Mouse (Mus musculus): Measurements from ENCODE around the gene Msi2.

The Msi2 gene

DNA sequence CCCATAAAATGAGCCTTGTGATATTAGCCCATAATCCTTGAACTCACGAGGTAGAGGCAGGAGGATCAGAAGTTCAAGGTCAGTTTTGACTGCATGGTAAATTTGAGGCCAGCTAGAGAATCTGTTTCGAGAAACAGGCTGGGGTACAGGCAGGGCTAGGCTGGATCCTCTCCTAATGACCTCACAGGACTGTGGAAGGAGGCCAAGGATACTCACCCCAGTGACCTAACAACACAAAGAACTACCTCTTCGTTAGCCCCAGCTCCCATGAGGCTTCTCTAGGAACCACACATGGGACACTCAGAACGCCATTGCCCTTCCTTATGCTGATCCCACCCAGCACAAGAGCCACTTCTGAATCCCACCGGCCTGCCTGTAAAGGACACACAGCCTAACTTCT lies 399.5 kb downstream of the Msi2 start:
- no peak for DNase-seq (ENCODE audit: low spot score in 2 of 2)

DNA sequence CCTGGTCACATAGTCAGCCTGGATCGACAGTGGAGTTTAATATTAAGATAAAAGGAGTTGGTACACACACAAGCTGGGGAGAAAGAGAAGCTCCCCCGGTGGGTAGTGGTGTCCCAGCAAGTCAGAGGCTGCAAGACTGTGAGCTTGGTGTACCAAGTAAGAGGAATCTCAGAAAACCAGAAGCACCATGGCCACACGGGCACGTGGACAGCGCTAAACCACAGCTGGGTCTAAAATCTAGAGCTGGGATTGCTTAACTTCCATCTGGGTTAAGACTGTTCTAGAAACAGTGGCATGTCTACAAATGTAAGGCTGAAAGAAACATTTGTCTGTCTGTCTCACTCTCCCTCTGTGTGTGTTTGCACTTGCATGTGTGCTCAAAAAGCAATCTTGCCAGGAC lies 402.9 kb downstream of the Msi2 start:
- DNase-seq (ENCODE audit: low spot score in 2 of 2), result no peak

DNA sequence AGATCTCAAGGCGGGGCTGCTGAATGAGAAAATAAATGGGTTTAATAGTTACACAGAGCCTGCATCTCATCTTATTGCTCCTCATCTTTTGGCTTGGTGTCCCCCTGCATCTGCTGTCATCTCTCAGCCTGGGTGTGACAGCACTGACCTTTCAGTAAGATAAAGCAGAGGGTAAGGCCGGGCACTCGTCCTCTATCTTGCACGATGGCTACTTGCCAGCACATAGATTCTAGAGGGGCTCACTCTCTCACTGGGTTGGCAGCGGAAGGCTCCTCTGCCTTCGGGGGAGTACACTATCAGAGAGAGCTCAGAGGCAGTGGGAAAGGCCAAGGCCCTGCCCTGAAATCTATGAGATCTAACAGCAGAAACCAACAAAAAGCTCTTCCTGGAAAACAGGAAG lies 403.8 kb downstream of the Msi2 start:
- no peak for DNase-seq (ENCODE audit: low spot score in 2 of 2)

DNA sequence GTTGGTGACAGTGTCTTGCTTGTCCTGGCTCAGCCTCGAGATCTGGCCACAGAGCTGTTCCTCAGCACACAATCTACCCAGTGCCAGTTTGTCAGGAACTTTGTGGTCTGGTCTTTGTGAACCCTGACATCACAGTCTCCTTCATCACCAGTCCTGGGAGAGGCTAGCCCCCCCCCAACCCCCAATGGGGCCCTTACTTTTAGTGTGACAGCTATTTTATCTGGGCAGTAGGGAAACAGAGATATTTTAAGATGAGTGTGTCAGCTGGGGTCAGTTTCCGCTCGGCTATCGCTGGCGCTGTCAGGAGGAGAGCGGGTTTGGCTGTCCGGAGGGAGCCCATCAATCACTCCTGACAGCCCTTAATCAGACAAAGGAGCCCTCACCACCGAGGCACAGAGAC lies 404.8 kb downstream of the Msi2 start:
- no peak for DNase-seq (ENCODE audit: low spot score in 2 of 2)

DNA sequence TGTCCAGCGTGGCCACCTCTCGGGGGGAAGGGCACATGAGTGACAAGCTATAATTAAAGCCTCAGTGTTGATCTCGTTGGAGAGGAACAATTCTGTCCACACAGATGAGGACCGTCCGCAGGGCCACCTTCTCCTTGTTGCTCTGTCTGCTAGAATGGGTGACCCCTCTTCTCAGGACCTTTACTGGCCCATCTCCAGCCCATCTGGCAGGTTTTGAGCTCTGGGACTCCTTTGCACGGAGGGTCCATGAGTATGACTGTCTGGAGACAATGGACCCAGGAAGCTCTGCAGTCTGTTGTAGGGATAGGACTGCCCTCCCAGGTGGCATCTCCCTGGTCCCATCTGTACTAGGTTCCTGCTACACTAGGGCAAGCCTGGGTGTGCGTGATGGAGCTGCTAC lies 406.7 kb downstream of the Msi2 start:
- DNase-seq (ENCODE audit: low spot score in 2 of 2), result no peak

DNA sequence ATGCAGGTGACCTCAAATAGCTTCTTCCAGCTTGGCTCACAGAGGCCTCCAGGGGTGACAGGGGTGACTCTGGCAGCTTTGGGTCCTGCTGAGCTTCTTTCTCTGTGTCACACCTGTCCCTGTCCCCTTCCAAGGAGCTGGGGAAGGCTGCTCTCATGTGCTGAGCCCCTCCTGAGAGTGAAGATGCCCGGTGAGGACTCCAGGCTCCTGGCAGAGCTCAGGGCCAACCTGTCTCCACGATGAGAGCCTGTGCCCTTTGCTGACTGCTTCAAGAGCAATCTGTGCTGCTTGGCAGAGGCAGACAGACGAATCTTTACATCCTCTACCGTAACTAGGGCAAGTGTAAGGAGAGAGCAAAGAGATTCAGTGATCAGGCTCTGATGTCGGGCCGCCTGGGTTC lies 407.5 kb downstream of the Msi2 start:
- no peak for DNase-seq (ENCODE audit: low spot score in 2 of 2)

DNA sequence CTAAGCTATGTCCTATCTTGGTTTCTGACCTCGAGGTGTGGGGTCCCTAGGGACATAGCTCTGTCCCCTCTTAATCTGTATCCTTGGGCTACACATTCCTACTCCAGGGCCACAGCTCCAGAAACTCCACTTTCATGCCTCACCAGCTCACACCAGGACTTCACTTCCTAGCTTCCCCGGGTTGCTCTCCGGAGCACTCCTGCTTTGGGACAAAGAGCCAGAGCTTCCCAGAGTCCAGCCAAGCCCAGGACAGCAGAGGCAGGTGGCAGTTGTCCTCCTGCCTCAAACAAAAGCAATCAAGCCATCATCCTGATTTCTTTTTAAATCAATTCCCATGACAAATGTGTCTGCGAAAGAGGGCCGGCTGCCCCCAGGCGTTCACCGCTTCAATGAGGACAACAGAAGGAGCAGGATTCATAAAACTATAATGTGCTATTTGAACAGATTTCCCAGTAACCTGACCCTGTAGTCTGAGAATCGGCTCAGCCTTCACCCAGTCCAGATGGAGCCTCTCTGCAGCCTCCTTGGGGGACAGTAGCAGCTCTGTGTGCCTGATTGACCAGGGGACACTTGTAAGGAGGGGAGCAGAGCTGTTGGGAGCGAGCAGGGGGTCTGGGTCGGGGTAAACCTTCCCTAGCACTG lies 409.1 kb downstream of the Msi2 start:
- no peak for DNase-seq (ENCODE audit: low spot score in 2 of 2)

DNA sequence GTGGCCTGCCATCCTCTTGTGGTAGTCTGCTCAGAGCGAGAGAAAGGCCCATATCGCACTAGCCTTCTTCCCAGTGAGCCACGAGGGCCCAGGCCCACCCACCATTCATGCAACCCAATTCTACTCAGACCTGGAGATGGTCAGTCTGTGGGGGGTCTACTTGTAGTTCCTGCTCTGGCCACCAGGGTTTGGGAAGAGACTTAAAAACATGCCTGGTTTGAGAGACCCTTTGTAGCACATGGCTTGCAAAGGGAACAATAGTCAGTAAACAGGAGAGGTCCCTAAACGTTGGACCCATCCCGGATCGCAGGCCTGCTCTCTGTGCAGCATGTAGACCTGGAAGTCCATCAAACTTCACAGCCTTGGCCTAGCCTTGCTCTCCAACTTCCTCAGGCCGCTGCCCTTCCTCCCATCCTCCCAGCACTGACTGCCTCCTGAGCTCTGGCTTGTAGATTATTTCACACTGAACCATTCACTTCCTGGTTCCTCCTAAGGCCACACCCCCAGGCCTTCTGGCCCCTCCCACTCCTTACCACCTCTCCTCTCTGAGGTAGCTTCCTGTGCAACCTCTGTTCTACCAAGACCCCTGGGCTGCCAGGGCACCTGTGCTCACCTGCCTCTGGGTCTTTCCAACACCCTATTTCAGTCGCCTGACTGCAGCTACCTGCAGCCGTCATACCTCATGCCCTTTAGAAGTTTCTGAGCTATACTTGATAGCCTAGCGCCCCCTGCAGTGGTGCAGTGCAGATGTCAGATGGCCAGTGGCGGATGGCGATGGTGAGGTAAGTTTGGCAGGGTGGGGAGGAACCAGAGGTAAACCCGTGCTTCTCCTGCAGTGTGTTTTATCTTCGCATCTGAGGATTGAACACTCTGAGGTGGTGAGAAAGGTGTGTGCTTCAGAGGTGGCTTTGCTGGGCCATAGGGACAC lies 410.4 kb downstream of the Msi2 start:
- DNase-seq (ENCODE audit: low spot score in 2 of 2), result no peak

DNA sequence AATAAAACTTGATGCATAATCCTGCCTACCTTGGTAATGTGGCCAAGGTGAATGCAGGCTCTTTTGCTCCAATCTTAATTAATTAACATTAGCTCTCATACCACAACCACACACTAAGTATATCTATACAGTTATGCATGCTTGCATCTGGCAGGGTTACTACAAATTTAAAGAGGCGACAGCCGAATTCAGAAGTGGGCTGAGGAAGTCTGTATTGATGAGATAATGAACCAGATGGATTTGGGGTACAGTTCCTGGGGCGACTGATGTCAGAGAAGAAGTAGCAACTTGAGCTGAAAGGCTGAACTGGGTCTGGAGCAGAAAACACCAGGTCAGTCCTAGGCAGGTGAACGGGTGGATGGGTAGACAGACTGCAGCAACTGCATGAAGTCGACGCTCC lies 412.6 kb downstream of the Msi2 start:
- no peak for DNase-seq (ENCODE audit: low spot score in 2 of 2)

DNA sequence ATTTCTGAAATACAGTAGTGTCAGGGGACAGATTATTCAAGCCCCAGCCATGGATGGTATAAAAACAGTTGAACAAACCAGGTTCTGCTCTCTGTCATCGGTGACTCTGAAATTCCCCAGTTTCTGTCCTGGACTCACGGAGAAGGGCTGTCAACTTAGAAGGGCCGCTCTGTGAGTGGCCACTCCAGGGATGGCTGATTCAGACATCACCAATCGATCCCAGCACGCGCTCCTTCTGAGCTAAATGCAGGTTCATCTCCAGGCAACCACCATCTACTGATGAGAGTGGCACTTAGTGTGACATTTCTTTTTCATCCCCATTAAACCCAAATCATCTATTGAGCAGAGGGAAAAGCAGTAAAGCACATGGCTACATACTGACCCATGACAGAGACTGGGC lies 416.7 kb downstream of the Msi2 start:
- DNase-seq (ENCODE audit: low spot score in 2 of 2), result no peak

DNA sequence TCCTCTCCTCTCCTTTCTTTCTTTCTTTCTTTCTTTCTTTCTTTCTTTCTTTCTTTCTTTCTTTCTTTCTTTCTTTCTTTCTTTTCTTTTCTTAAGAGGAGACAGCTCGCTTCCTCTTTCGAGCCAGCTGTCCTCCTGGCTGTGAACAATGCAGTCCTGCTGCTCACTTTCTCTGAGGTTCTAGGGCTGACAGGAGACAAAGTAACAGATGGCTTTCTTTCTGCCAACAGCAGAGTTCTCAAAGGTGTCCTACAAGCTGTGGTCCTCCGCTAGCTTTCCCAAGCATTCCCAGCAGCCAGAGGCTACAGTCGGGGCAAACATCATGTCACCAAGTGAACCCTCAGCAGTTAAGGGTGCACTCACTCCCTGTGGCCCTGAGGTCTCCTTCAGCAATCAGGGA lies 419.0 kb downstream of the Msi2 start:
- no peak for DNase-seq (ENCODE audit: low spot score in 2 of 2)

DNA sequence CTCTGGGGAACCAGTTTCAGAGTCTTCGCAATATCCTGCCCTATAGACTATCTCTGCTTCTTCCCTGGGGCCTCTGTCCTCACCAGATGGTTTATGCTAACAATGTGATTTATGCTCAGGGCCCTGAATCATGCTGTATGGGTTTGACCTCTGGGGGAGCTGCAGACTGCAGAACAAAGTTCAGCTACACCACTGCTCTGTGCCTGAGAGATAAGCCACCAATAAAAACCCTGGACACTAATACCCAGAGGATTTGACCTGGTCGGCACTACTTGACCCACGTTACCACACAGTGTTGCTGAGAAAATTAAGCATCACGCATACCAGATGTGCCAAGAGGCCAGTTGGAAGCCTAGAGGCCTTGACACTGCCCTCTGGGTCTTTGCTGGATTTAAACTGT lies 420.8 kb downstream of the Msi2 start:
- DNase-seq (ENCODE audit: low spot score in 2 of 2), result no peak

DNA sequence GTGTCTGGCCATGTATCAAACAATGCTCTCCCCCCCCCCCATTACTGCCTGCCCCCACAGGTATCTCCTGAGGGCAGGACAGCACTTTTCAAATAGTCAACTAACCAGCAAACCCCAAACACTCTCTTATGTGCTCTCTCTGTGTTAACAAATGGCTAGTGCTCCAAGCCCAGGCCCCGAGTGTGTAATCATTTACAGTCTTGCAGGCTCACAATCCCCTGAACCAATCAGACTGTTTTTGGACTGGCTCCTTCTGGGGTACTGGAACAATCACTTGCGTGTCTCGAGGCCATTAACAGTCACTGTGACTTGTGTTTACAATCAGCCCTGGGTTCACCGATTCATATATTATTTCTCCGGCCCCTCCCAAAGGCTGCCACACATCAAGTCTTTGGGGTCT lies 423.0 kb downstream of the Msi2 start:
- no peak for DNase-seq (ENCODE audit: low spot score in 2 of 2)

DNA sequence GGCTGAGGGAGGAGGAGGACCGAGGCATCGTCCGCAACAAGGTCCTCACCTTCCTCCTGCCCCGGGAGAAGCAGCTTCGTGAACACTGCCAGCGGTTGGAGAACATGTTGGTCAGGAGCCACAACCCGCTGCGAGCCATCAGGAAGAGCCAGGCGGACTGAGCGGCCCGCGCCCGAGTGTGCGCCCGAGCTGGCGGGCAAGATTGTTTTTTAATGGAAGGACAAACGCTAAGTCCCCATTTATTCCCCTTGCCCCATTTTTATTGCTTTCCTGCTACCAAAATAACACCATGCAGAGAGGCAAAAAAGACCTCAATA lies 424.0 kb downstream of the Msi2 start:
- no peak for DNase-seq (ENCODE audit: low spot score in 2 of 2)

DNA sequence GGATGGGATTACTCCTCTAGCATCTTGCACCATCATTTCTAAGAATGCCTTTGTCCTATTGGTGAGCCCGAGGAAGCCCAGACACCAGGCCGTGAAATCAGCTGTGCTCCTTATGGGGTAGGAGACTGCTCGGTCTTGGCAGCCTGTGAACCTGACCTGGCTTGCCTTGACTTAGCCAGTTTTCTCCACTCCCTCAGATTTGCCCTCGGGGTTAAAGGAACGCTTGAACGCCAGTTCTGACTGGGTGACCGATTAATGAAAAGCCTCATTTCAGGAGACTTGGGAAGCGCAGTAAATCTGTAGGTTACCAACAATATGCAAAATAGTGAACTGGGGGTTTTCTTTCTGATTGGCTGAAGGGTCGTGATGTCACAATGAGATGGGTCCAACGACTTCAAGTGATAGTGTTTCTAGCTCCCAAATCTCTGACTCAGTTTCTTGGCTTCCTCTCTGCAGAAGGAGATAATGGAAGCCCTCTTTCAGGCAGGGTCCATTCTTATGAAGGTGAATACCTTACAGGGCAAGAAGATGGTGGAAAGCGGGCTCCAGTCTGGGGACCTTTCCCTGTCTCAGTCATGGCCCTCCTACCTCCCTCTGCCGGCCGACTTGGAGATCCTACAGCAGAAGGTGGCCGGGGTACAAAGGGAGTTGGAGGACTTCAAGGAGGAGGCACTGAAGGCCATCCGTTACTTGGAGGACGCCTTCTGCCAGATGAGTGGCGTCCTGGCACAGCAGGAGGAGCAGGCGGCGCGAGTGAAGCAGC lies 424.5 kb downstream of the Msi2 start, which contains the start of gene Ccdc182:
Ccdc182 (plus strand) TSS at position 428 of the 763 bp plus-strand sequence.
- DNase-seq (ENCODE audit: low spot score in 2 of 2), result no peak

DNA sequence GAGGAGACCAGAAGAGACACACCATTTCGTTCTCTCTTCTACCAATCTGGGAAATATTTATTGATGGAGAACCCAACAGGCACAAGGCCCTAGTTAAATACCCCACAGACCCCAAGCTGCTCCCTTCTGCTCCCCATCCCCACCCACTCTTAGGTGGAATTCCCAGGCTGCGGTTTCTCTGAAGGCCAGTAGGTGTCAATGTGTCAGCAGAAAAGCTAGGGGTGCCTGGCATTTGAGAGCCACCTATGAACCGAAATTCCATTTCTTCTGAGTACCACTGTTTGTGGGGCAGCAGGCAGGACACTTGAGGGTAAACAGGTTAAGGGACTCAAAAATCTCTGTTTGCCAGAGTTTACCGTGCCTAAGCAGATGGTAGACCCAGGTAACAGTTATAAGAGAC lies 426.6 kb downstream of the Msi2 start:
- no peak for DNase-seq (ENCODE audit: low spot score in 2 of 2)

DNA sequence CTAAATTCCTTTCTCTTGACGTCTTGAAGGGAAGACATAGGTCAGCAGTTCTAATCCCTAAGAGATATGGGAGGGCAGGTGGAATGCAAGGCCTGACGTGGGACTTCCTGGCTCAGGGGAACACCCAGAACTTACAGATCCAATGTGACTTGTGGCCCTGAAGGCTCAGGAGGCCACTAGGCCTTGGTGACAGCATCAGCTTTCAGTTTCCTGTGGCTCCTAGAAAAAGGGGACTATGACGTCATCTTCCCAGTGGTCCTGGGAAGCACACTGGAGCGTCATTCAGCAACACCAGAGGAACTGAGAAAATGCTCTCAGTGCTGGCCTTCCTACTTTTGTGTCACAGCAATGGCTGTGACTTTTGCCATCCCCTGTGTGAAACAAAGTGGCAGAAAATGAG lies 427.1 kb downstream of the Msi2 start:
- DNase-seq (ENCODE audit: low spot score in 2 of 2), result no peak
